Mouse (Mus musculus) liver (tissue): ENCODE data around the gene Cubn.

ENCODE experiments used
- DNase-seq: peaks from one replicate; pipeline ENCODE4 v3.0.0-alpha.2; 2020; ENCODE audit warnings: mixed read lengths

The Cubn gene

DNA sequence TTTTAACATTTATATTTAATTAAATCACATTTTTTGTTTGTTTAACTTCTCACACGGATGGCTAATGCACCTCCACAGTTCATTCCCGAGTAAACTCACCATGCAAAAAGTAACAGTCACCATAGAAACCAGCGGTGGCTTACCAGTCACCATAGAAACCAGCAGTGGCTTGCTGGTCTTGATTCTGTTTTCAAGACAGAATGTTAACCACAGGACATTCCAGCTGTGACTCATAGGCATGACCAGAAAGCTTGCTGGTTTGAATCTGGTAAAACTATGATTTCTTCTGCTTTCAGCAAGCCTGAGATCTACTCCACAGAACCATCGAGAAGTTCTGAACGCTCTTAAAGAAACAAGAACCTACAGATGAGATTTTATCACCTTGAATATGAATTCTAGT lies 84.3 kb downstream of the Cubn start:
- DNase-seq, result no peak

DNA sequence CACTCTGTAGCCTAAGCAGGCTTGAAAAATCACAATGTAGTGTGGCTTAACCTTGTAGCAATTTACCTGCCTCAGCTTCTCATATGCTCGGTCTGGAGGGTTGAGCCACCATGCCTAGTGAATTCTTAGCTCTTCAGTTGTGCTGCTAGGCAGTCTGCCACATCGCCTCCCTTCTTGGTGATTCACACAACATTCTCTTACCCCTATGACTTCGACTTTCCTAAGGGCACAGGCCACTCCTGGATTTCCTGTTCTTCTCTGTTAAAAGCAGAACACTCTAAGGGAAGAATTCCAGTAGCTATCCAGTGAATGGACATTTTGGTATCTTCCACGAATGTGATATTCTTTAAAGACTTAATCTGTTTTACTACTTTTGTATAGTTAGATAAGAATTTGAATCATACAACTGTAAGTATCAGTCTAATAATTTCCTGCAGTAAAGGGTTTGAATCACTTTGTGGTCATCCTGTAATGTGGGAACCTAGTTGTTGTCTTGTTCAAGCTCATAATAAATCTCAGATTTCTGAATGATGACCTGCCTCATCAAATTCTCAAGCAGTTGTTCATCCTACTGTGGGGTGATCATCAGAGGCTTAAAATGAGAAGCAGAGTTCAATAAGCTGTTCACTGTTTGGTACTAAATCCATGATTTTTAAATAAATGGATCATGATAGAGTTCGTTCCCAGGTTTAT lies 86.5 kb downstream of the Cubn start:
- no peak for DNase-seq

DNA sequence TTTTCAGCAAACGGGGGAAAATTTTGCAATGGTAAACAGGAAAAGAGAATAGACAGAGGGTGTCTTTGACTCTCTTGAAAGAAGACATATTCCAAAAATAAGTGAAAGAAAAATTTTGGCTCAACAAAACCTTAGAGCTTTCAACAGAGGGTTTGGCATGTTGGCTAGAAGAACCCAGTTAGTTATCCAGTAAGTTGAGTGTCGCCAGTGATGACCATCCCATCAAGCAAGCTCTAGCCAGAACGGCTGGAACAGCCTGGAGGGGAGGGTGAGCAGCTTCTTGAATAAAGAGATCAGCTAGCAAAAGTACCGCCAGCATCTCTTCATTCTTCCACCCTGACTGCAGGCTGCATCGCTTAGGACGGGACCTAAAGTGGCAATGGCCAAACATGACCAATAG lies 90.8 kb downstream of the Cubn start:
- no peak for DNase-seq

DNA sequence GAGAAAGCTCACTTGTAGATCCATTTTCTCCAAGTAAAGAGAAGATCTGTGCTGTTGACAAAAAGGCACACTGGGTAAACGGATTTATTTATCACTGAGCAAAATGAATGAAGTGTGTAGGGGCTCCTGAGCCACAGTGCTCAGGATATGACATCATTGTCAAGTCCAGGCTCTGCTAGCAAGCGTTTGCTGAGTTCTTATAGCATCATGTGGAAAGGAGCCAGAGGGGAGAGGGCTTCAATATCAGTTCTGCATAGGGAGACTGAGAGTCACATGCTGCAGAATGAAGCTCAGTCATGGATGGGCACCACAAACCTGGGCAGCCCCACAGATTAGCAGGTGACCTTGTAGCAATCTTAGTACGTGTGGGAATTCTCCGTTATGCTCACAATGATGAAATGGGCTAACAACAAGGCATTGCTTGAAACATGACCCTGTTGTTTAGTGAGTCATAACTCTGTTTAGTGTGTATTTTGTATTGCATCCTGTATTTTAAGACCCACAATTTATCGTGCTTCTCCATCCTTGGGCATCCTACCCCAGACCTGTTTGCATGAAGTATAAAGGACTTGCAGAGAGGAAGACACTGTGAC lies 92.0 kb downstream of the Cubn start:
- DNase-seq, result no peak

DNA sequence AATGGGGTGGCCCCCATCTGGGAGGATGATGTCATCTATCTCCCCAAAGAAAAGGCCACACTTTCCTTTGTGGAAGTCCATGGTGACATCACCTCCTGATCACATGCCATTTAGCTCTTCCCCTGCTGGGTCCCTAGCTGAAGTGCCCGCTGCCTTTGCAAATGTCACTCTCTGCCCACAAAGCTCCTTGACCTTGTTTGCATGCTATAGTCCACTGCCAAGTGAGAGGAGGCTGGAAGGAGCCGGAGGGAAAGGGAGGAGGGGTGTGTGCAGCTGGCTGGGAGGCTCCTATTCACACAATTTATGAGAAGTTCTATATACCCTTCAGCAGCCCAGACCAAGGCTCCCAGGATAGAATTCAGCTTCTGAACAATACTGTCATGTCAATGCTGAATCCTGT lies 92.7 kb downstream of the Cubn start:
- DNase-seq, result no peak

DNA sequence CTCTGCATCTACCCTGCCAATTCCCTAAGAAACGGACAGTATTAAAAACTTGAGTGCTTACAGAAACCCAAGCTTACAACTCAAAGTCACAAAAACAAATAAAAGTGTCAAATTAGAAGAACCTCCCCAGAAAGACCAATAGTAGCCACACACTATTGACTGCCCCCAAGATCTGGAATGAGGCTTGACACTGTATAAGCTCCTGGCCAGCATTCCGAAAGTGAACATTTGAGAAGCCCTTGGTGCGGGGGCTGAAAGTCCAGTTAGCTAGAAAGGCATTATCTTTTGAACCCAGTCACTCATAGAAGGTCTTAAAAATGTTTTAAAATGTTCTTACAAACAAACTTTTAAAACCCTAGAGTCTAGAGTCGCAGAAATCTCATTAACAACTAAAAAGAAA lies 93.1 kb downstream of the Cubn start:
- no peak for DNase-seq

DNA sequence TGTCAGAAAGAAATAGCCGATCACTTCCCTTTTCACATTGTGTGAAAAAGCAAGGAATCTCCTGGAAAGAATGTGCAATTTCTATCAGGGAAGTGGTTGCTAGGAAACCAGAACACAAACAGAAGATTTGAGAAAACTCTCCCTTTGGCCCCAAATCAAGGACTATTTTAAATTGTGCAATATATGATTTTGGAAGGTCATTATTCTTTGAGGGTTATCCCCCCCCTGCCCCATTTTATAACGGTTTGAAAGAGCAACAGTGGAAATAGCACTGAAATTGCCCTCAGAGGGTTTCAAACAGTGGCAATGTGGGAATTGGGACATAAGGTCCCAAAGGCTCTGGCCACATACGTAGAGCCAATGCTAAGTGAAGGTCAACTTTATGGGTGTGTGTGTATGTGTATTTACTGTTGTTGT lies 95.5 kb downstream of the Cubn start:
- DNase-seq, result no peak

DNA sequence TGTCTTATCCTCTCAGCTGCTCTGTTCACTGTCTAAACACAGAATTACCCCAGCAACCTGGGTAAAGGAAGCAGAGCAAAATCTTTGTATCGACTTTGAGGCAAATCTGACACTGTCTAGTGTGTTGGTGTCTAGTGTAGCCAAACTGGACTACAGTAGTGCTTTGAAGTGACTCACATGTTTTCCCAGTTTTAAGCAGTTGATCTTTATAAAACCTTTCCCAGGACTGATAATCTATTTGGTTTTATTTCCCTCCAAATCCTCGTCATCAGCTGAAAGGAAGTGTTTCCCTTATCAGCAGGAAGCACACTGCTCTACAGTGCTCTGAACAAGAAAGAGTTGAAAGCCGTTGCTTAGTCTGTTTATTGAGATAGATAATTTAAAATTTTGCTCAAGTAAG lies 100.6 kb downstream of the Cubn start:
- no peak for DNase-seq

DNA sequence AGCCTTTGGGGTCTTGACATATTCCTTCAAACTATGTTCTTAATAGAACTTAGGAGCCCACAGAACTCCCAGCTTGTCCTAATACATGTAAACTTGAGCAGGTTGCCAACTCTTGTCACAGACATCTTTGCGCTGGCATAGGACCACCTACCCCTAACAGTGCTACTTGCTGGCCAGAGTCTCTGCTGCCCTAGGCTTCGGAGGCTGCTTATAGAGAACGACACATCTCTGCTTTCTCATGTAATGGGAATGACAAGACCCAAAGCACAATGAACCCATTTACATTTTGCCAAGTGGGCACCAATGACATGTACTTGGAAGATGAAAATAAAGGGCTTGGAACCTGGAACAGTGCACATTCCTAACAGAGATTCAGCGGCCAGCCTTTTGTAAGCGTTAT lies 105.0 kb downstream of the Cubn start:
- DNase-seq, result no peak

DNA sequence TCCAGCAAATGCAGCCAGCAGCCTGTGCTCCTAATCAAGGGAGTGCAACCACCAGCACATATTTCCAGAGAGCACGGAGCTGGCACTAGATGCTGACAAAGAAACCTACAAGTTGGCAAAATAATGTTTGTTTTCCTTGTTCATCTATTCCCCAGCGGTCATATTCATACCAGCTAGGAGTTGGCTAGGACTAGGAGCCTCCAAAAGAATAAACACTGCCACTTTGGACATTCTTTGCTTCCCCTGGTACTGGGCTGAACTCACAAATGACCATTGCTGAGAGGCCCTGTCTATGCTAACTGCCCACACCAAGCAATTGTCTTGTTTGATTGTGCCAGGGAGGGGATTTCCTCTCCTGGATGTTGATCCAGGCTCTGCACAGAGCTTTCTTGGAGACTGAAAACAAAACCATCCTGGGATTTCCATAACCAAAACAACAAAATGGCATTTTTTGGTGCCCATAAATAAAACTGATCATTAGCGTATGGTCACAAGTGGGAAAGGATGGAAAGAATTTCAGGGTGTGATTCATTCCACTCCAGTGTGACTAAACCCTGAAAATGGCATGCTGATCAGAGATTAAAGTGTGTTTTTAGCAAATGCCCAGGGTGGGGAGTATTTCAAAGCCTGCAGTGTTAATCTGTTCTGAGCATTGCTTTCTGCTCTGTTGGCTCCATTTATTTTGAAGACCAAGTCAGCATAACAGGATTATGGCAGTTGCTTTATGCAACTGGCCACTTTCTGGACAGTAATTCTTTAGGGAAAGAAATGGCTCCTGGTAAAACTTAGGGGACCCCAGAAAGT lies 105.9 kb downstream of the Cubn start:
- DNase-seq, result no peak

DNA sequence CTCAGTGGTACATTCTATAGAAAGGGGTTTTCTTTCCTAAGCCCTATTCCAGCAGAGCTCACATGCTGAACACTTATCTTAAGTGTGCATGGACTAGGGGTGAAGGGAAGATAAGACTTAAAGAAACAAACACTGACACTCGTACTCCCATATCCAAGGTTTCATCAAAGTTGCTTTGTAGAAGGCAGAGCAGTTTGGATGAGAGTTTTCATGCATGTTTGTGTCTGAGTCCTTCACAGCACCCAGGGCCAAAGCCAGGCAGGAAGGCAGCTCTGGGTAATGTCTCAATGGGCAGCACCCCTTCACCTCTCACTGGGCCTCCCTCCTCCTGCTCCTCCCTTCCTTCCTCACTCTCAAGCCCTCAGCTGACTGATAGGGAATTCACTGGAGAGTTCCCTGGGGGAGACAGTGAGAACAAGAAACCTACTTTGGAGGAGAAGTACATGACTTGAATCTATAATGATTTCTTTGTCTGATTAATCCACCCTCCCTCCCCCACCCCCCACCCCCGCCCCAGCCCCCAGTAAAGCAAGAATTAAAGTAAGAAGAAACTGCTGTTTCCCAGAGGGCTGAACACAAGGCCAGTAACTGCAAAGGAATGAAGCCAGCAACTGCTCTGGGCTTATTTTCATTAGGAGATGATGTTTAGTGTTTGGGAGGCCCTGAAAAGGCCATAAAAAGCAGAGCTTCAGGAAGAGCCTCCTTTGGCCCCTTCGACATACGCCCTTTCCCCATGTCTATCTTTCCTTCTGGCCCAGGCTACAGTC lies 106.7 kb downstream of the Cubn start:
- DNase-seq, result peak; percentile 65

DNA sequence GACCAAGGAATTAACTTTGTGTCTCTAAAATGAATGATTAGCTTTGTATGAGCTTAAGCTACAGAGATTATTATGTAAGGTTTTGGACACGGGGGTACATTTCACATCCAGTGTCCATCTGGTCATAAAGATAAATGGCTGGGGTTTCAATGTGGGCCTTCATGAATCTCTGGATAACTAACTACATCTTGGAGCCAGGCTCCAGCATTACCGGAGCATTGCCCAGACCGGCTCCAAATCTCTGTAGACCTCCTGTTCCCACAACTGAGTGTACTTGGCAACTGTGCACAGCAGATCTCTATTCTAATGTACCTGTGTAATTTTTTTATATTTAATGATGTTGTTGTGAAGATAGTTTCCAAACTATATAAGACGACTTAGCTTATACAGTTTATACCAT lies 115.4 kb downstream of the Cubn start:
- DNase-seq, result no peak

DNA sequence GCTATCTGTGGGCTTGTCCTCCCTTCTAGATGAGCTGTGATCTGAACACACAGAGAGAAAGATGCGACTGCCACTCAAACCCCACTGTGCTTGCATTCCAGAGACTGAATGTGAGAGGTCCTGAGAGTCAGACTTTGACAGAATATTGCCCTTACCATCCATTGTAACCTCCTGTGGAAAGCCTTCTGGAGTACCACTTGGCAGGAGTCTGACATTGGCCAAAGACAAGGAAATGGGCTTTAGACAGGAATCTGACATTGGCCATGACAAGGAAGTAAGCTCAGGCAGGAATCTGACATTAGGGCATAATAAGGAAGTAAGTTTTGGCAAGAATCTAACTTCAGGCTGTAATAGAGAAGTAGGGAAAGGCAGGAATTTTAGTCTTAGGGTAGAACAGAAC lies 118.3 kb downstream of the Cubn start:
- no peak for DNase-seq

DNA sequence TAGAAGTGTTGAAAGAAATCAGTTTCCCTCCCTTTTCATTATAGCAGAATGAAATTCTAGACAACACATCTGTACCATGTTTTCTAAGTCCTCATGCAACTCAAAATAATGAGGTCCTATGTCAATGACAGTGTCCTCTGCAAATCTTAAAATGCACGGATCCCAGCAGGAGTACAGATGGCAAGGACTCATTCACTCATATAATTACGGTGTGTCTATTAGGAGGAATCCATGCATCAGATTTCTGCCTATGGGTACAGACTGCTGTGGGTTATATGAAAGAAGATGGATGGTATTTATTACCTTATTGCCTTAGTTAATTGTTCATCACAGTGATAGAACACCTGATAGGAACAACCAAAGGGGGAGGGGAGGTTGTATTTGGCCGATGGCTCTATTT lies 118.8 kb downstream of the Cubn start:
- no peak for DNase-seq

DNA sequence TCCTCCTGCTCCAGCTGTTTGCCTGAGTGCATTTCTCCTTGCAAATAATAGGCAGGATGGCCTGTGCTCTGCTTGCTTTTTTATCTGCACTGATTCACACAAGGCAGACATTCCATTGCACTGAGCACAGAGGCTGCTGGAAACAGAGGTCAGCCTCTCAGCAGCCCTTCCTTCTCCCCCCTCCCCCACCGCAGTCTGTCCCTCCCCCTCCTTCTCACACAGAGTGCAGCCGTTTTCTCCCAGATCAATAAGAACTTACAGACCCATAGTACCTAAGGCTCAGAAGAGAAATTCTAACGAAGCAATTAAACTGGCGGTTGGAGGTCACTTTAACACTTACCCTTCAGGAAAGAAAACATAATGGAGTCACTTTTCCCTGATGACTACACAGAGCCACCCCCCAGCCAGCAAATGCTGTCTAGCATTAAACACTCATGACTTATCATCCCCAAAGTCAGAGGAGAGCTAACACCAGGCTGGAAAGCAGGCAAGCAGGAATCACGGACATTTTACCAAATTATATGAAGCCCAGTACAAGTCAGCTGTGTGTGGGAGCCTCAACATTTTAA lies 119.3 kb downstream of the Cubn start:
- DNase-seq, result peak; percentile 52

DNA sequence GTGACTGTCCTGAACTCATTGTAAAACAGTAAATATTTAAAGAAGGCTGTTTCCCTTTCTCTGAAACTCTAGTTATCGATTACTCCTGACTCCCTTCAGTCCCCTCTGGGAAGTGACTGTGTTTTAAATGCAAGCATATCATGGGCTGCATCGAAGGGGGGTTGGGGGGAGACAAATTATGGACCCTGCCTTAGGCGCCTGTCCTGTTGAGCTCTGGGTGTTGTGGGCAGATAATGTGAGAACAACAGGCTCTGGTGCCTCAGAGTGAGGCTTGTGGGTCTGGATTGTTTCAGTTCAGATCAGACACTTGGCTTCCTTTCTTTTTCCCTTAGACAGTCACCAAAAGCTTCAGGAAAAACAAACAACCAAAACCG lies 119.8 kb downstream of the Cubn start:
- peak; percentile 9 for DNase-seq

DNA sequence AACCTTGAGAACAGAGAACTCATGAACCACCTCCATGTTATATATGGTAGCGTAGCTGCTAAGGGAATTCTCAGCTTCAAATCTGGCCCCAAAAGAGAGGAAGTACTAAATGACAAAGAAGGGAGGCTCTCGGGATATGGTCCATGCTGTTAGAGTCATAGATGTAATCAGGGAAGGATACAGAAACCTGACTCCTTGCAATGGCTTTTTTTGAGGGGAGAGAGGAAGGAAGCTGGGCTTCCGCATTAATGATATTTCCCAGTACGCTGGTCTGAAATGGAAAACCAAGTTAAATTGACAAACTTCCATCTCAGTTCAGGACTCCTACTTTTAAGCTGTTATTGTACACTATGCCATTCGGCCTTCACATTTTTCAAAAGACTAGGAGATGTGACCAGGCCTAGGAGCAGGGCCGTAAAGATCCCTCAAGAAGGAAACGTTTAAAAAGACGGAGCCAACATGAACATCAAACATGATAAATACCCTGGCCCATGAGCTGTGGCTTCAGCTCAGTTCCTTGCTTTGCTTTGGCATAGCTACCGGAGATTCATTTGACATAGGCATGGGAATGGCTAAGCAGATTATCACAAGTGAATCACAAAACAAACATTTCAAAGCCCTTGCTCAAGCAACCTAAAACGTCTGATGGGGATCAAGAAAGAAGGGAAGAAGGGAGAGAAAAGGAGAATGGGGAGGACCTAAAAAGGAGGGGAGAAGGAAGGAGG lies 120.4 kb downstream of the Cubn start:
- no peak for DNase-seq

DNA sequence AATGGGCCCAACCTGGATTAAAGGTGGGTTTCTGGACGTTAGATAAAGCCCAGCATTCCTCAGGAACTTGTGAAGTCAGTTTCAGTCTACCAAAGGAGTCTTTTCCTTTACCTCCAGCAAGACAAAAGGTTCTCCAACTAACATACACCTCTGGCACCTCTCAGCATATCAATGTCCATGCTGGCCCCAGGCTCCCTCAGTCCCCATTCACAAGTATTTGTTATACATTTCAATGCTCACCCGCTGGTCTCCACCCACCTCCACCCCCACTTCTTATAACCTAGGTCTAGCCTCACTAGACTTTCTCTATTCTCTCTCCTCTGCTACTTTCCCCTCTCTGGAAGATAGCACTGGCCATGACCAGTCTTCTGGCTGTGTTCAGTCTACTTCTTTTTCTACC lies 121.1 kb downstream of the Cubn start:
- DNase-seq, result no peak

DNA sequence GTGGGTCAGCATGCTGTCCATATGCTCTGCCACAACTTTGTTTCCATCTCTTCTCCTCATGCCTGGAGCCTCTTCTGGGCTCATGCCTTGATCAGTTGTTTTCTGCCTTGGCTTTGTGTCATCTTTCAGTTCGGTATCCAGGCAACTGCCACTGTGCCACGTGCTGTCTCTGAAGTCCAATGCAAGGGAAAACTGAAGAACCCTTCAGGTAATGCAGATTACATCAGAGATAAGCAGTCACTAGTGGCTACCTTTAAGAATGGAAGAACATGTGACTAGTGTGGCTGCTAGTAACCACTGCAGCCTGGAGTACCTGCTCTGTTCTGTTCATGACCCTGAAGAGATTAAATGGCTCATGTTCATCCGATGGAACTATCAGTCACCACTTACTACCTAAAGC lies 123.1 kb downstream of the Cubn start:
- no peak for DNase-seq

DNA sequence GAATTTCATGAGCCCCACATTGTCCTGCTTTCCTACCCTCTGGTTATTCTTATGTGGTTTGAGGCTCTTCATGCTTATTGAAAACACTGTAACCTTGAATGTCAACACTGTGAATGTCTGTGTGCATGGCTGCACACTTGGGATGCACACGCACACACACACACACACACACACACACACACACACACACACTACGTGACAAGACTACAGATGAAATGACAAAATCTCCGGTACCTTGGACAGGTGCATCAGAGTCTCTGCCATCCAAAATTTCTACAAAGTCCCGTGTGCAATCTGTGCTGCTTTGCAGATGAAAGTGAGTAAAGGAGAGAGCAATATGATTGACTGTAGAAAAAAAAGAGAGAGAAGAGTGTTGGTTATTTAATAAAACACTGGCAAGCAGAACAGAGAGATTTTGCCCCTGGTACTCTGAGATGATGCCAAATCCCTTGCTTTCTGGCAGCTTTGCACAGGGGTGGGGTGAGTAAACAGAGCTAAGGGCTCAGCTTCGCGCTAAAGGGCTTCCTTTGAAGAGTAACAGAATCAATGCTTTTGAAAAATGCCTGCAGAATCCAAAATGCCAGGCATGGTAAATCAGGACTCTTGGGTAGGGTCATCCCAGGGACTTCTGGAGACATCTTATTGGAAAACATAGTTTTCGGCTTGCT lies 133.6 kb downstream of the Cubn start:
- DNase-seq, result no peak

DNA sequence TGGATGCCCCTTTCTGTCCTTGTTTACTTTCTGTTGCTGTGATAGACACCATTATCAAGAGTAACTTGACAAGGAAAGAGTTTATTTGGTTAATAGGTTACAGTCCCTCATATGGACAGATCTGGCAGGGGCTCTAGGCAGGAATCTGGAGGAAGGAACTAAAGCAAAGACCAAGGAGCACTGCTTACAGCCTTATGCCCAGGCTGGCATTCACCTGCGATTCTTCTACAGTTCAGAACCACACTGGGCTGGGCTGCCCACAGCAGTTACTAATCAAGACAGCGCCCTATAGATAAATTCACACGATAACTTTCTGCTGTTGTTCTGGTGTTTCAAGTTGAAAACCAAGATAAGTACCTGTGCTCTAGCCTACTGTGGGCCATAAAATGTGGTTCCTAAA lies 138.8 kb downstream of the Cubn start:
- no peak for DNase-seq
